Comparison of ENCODE assay signal across 8 mouse cellular contexts in genomic region chr15:37114119-37114518, GRCm38 (mm10).
DNase-seq lines count a peak whose midpoint lies in the region; ATAC-seq and TF ChIP-seq lines count a peak whose summit lies in the region.

No protein-coding gene starts in this region.

- no peaks in the 10 kb centered on the region for H3K4me1 ChIP-seq in forebrain, embryonic 11.5 days (replicated peaks; ENCODE audit: control insufficient read depth, insufficient read depth, low read length)
- no peaks in the 10 kb centered on the region for H3K4me1 ChIP-seq in kidney, postnatal 0 days (replicated peaks; ENCODE audit: insufficient read depth, low read length)

- ATAC-seq in forebrain, embryonic 11.5 days (replicated peaks; ENCODE audit: low FRiP score) = no peak
- ATAC-seq in kidney, postnatal 0 days (replicated peaks; ENCODE audit: low FRiP score, low read depth) = no peak
- ATAC-seq in megakaryocyte-erythroid progenitor cell, adult 5-6 weeks (replicated peaks; ENCODE audit: low FRiP score, low TSS enrichment, poor library complexity, severe bottlenecking) = no peak

- no peak overlapping the region for H3K4me3 ChIP-seq in forebrain, embryonic 11.5 days (ENCODE audit: low read depth, low read length)
- no peak overlapping the region for H3K4me3 ChIP-seq in kidney, postnatal 0 days (replicated peaks; ENCODE audit: low read depth, low read length)

- no peaks in the 10 kb centered on the region for H3K27me3 ChIP-seq in forebrain, embryonic 11.5 days (ENCODE audit: control insufficient read depth, insufficient read depth, low read length)
- H3K27me3 ChIP-seq in kidney, postnatal 0 days (ENCODE audit: insufficient read depth, low read length) = no peaks in the 10 kb centered on the region

- no peaks in the 10 kb centered on the region; the same call in 1 of the 2 replicates for H3K36me3 ChIP-seq in forebrain, embryonic 11.5 days (ENCODE audit: control insufficient read depth, insufficient read depth, low read length)
- H3K36me3 ChIP-seq in kidney, postnatal 0 days (ENCODE audit: insufficient read depth, low read length) = no peaks in the 10 kb centered on the region

- H3K9ac ChIP-seq in forebrain, embryonic 11.5 days (ENCODE audit: low read length) = no peak overlapping the region
- H3K9ac ChIP-seq in kidney, postnatal 0 days (ENCODE audit: low read depth, low read length) = no peak overlapping the region

- TF ChIP-seq CTCF in kidney, postnatal 0 days (IDR thresholded peaks at IDR 0.05; ENCODE audit: low read depth) = peak; percentile 86

- H3K4me2 ChIP-seq in forebrain, embryonic 11.5 days (ENCODE audit: low read depth, low read length, severe bottlenecking) = no peak overlapping the region
- H3K4me2 ChIP-seq in kidney, postnatal 0 days (ENCODE audit: low read length) = no peak overlapping the region

- DNase-seq in 3134 (ENCODE audit: extremely low read depth, insufficient read length, low spot score) = peak; percentile 22
- peak; percentile 50 to 66 for DNase-seq in CD8-positive naive resting alpha-beta T cell, adult 2 months (ENCODE audit: low read depth in 2 of 2, low spot score in 2 of 2)
- DNase-seq in brain, embryonic 18.5 days (ENCODE audit: low read depth, low spot score) = peak; percentile 52
- peak; percentile 88 for DNase-seq in forebrain, embryonic 11.5 days (ENCODE audit: low spot score)
- peak; percentile 65 for DNase-seq in kidney, postnatal 0 days (ENCODE audit: low spot score)
- DNase-seq in lung, postnatal 10 days = peak; percentile 81
- peak; percentile 87 for DNase-seq in right cerebral cortex, postnatal 4 days

- 16% methylated on average over 8 of the region's 8 CpGs for WGBS in forebrain, embryonic 11.5 days
- 9% methylated on average over 8 of the region's 8 CpGs for WGBS in kidney, postnatal 0 days

- H3K27ac ChIP-seq in forebrain, embryonic 11.5 days (ENCODE audit: low read depth, low read length) = no peak overlapping the region
- no peak overlapping the region for H3K27ac ChIP-seq in kidney, postnatal 0 days

- no peaks in the 10 kb centered on the region for H3K9me3 ChIP-seq in forebrain, embryonic 11.5 days (ENCODE audit: control insufficient read depth, low read length)
- no peaks in the 10 kb centered on the region for H3K9me3 ChIP-seq in kidney, postnatal 0 days (replicated peaks; ENCODE audit: low read length)

Comparison
In these comparisons a context has a peak if more than half of its experiments do, and no peak if none do; other contexts are left out.
1. DNase-seq: peak in every context shown above with its lines; median percentile 88 in forebrain, embryonic 11.5 days; 87 in right cerebral cortex, postnatal 4 days; 81 in lung, postnatal 10 days; 65 in kidney, postnatal 0 days; 58 in CD8-positive naive resting alpha-beta T cell, adult 2 months; 52 in brain, embryonic 18.5 days; 22 in 3134.